Mouse (Mus musculus) limb, embryonic 15.5 days (tissue): ENCODE data around the gene Itga5. TPM values are rescaled to one million over a fixed set of nuclear protein-coding genes. Genes with fewer than 3 reads are reported as not detected.

ENCODE experiments used
- ATAC-seq: fragments of 200-750 bp; cut with Nextera tagmentation; 2 replicates; pipeline ENCODE4 v1.8.0; 2017; ENCODE audit warnings: low read depth, moderate TSS enrichment; ENCODE audit not compliant: insufficient number of reproducible peaks, low FRiP score, low TSS enrichment
- H3K27ac ChIP-seq: fragments of 300-500 bp; sonication (generic); 2 replicates; pipeline ENCODE4 v1.5.1; 2015; ENCODE audit warnings: moderate library complexity, mild to moderate bottlenecking, inconsistent platforms
- H3K27me3 ChIP-seq: fragments of 300-500 bp; sonication (generic); 2 replicates; pipeline ENCODE4 v1.6.1; 2015; ENCODE audit warnings: inconsistent platforms
- H3K36me3 ChIP-seq: fragments of 300-500 bp; sonication (generic); 2 replicates; pipeline ENCODE4 v1.6.1; 2015; ENCODE audit warnings: inconsistent platforms
- H3K4me1 ChIP-seq: fragments of 300-500 bp; sonication (generic); 2 replicates; pipeline ENCODE4 v1.6.1; 2015; ENCODE audit warnings: inconsistent platforms
- H3K4me2 ChIP-seq: fragments of 300-500 bp; sonication (generic); 2 replicates; pipeline ENCODE4 v1.6.1; 2015; ENCODE audit warnings: mild to moderate bottlenecking, inconsistent platforms
- H3K4me3 ChIP-seq: fragments of 300-500 bp; sonication (generic); 2 replicates; pipeline ENCODE4 v1.5.1; 2015; ENCODE audit warnings: mild to moderate bottlenecking, inconsistent platforms
- H3K9ac ChIP-seq: fragments of 300-500 bp; sonication (generic); 2 replicates; pipeline ENCODE4 v1.6.1; 2015; ENCODE audit warnings: inconsistent platforms
- H3K9me3 ChIP-seq: fragments of 300-500 bp; sonication (generic); 2 replicates; pipeline ENCODE4 v1.6.1; 2016; ENCODE audit warnings: inconsistent platforms
- WGBS: fragments of 180-500 bp; shearing (Covaris S2); methylation state at CpG from one replicate; pipeline ENCODE4 v1.1.7; 2015; 5-methylcytosine and 5-hydroxymethylcytosine counted together
- polyA plus RNA-seq: library from polyadenylated mRNA; unstranded; fragments of >200 nt; fragmentation: Nextera tagmentation; extraction: Ambion mirVana; gene quantifications from 2 replicates; pipeline ENCODE4 v1.2.1, GENCODE M21; 2015

Gene Itga5
- polyA plus RNA-seq, 1 experiment from 2014 or later = 62.0 TPM

DNA sequence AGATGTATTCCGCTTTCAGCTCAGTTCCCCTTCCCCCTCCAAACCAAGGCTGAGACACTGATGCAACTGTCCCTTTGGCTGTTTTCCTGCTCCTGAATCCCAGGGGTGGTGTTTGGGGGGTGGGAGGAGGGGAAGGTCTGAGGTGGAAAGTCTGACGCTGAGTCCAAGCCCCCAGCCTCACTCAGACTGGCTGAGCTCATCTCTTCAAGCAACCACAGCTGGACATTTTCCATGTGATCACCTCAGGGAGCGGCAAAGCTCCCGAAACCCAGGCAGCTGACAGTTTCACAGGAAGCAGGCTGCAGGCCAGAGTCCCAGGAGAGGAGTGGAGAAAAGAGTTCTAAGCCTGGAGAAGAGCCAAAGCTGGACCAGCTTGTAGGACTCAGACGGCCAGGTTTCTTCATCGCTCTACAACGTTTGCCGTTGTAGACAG lies 10.3 kb upstream of the Itga5 start:
- peak overlapping the region; percentile 75 for H3K27ac ChIP-seq
- WGBS = 38% methylated on average over 8 of the region's 8 CpGs
- peaks cover 27% of the 10 kb centered on the region for H3K4me1 ChIP-seq
- H3K27me3 ChIP-seq = no peaks in the 10 kb centered on the region
- ATAC-seq = peak; percentile 55
- H3K9me3 ChIP-seq = no peaks in the 10 kb centered on the region
- H3K36me3 ChIP-seq = no peaks in the 10 kb centered on the region
- H3K4me2 ChIP-seq = no peak overlapping the region
- H3K4me3 ChIP-seq = no peak overlapping the region
- H3K9ac ChIP-seq = no peak overlapping the region

DNA sequence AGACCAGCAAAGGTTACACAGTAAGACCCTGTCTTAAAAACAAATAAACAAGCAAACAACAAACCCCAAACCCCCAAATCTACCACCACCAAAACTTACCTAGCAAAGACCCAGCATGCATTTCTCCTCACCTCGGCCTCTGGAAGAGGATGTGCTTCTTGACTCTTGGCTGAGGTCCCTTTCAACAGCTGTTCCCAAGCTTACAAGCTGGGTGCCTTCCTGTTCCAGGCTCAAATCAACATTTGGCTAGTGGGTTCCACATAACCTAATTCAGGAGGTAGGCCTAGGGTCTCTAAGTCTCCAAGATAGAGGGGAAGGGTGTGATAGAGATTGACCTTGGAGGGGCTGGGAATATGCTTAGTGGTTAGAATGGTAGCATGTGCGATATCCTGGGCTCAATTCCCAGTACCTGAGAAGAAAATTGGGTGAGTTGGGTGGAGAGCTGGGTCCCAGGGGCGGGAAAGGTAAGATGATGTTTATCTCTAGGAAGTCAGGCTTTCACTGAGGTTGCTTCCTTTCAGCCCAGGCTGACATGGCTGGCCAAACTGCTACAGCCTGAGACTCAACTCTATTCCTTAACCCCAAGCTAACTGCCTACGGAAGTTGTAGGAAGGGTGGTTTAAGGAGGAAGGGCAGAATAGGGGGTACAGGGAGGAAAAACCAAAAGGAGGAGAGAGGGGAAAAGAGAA lies 8.7 kb upstream of the Itga5 start:
- Histone ChIP-seq H3K4me2 (no peak overlapping the region), H3K9me3 (no peaks in the 10 kb centered on the region), H3K4me1 (peaks cover 37% of the 10 kb centered on the region), H3K27ac (no peak overlapping the region), H3K4me3 (no peak overlapping the region), H3K36me3 (no peaks in the 10 kb centered on the region), H3K27me3 (no peaks in the 10 kb centered on the region), H3K9ac (no peak overlapping the region)
- WGBS = 84% methylated on average over 4 of the region's 4 CpGs
- no peak for ATAC-seq

DNA sequence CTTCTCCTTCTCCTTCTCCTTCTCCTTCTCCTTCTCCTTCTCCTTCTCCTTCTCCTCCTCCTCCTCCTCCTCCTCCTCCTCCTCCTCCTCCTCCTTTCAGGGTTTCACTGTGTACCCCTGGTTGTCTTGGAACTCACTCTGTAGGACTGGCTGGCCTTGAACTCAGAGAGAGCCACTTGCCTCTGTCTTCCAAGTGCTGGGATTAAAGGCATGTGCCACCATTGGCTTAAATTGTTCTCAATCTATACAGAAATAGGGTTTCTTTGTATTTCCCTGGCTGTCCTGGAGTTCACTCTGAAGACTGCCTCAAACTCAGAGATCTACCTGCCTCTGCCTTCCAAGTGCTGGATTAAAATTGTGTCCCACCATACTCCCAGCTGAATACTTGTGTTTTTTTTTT lies 5.9 kb upstream of the Itga5 start:
- Histone ChIP-seq H3K27me3 (no peaks in the 10 kb centered on the region), H3K4me2 (no peak overlapping the region), H3K4me3 (no peak overlapping the region), H3K4me1 (peaks cover 31% of the 10 kb centered on the region), H3K36me3 (no peaks in the 10 kb centered on the region), H3K9ac (no peak overlapping the region), H3K9me3 (no peaks in the 10 kb centered on the region), H3K27ac (no peak overlapping the region)
- no peak for ATAC-seq

DNA sequence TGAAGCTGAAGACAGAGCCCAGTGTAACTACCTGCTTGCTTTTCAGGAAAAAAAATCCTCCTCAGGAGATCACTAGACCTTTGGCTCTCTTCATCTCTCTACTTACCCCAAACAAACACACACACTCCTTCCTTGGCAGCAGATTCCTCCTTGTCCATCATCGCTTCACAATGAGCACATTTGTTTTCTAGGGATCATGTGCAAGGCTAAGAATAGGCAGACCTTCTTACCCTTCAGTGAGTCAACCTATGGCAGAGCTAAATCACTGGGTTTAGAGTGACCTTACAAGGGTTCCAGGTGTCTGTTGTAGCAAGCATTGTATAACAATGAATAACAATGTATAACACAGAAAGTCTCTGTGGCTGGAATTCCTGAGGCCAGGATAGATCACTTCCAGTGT lies 5.2 kb upstream of the Itga5 start:
- H3K36me3 ChIP-seq = no peaks in the 10 kb centered on the region
- H3K27ac ChIP-seq = peak overlapping the region; percentile 69; the same call in 1 of the 2 replicates
- no peak overlapping the region for H3K9ac ChIP-seq
- peaks cover 31% of the 10 kb centered on the region for H3K4me1 ChIP-seq
- H3K27me3 ChIP-seq = no peaks in the 10 kb centered on the region
- ATAC-seq = no peak
- WGBS = 88% methylated on average over 1 of the region's 1 CpGs
- no peak overlapping the region for H3K4me3 ChIP-seq
- no peaks in the 10 kb centered on the region for H3K9me3 ChIP-seq
- no peak overlapping the region for H3K4me2 ChIP-seq

DNA sequence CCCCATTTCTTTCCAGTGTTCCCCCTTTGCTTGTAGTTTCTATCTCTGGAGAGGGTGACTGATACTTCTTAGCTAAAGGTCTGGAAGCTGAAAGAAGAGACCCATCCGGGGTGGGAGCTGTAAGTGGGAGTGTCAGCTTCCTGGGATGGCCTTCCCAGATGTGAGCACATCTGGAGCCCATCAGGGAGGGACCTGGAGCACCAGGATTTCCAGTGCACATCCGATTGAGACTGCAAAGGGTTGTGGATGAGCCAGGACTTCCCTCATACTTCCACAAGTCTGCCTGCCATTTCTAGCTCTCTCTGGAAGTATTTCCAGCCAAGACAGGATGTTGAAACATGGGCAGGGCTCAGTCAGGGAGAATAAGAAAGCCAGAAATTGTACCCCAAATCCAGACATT lies 4.6 kb upstream of the Itga5 start:
- ATAC-seq = no peak
- H3K4me1 ChIP-seq = peaks cover 27% of the 10 kb centered on the region
- H3K9me3 ChIP-seq = no peaks in the 10 kb centered on the region
- H3K4me2 ChIP-seq = no peak overlapping the region
- peak overlapping the region; percentile 69 for H3K27ac ChIP-seq
- no peaks in the 10 kb centered on the region for H3K36me3 ChIP-seq
- no peaks in the 10 kb centered on the region for H3K27me3 ChIP-seq
- H3K9ac ChIP-seq = no peak overlapping the region
- WGBS = 10% methylated on average over 2 of the region's 2 CpGs
- no peak overlapping the region for H3K4me3 ChIP-seq

DNA sequence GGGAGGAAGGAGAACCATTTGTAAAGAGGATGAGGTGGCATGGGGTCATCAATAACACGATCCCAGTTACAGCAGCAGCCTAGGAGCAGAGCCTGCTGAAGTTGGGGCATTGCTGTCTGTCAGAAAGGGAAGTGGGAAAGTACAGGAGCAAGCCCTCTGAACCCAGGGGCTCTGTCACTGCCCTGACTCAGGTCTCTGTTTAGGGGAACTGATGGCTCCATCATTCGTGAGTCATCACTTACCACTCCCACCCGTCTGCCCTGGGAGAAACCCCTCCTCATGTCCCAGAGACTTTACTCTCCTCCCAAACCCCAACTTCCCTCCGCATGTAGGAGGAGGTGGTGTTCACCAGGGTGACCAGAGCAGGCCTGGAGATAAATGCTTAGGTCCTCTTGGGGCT lies 3.9 kb upstream of the Itga5 start:
- Histone ChIP-seq H3K9me3 (no peaks in the 10 kb centered on the region), H3K27ac (0 out of 2 replicates have a peak overlapping the region, but pooled peaks have one; percentile 69), H3K4me2 (no peak overlapping the region), H3K36me3 (no peaks in the 10 kb centered on the region), H3K9ac (no peak overlapping the region), H3K27me3 (no peaks in the 10 kb centered on the region), H3K4me3 (no peak overlapping the region), H3K4me1 (peaks cover 27% of the 10 kb centered on the region)
- no peak for ATAC-seq
- 33% methylated on average over 4 of the region's 4 CpGs for WGBS

DNA sequence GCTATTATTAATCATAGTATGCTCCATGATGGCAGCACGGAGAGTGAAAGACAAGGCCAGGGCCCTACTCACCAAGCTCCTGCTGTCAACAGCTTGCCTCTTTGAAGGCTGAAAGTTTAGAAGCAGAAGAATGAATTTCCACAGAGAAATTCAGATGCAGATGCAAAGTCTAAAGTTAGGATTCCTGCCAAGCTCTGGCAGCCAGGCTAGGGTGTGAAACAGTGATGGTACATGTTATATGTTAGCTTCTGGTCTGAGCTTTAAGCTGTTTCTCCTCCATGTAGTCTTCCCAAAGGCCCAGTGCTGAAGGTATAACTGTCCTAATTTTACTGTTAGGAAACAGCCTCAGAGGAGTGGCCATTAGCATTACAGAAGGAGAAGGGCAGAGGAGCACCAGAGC lies 2.6 kb upstream of the Itga5 start:
- H3K4me2 ChIP-seq = no peak overlapping the region
- no peak overlapping the region for H3K27ac ChIP-seq
- no peak overlapping the region for H3K9ac ChIP-seq
- H3K27me3 ChIP-seq = no peaks in the 10 kb centered on the region
- ATAC-seq = no peak
- peaks cover 40% of the 10 kb centered on the region for H3K4me1 ChIP-seq
- 62% methylated on average over 1 of the region's 1 CpGs for whole genome bisulfite sequencing
- no peaks in the 10 kb centered on the region for H3K9me3 ChIP-seq
- H3K4me3 ChIP-seq = no peak overlapping the region
- no peaks in the 10 kb centered on the region for H3K36me3 ChIP-seq

DNA sequence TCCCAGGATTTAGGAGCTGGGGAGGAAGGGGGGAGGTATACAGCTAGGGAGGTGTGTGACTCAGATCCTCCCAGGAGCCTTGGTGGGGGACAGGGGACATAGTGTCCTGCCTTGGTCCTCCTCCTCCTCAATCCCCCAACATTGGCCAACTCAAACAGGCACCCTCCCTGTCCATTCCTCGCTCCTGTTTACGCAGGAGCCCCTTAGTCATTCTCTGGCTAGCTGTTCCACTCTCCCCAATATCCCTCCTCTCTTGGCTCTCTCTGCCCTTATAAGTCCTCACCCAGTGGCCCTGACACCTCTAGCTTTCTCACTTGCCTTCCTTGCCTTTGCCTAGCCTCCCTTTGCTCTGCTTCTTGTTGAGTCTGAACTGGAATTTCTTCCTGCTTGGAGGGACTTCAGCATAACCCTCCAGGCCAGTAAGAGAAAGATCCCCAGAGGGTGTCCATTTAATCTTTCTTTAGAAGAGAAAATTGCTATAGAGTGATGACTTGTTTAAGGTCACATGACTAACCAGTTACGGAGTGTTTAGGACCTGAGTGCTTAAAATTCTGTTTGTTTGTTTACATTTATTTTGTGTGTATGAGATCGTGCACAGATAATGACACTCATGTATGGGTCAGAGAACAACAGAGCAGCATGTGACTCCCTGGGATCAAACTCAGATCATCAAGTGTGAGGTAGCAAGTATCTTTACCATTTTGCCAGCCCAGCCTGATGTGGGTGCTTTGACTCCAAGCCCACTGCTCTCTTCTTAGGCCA lies 1.8 kb upstream of the Itga5 start:
- Histone ChIP-seq H3K4me1 (peaks cover 45% of the 10 kb centered on the region), H3K27me3 (no peaks in the 10 kb centered on the region), H3K27ac (no peak overlapping the region; the same call in 1 of the 2 replicates), H3K9me3 (no peaks in the 10 kb centered on the region), H3K9ac (no peak overlapping the region), H3K4me3 (no peak overlapping the region), H3K36me3 (no peaks in the 10 kb centered on the region), H3K4me2 (no peak overlapping the region)
- ATAC-seq = no peak
- 66% methylated on average over 4 of the region's 4 CpGs for WGBS

DNA sequence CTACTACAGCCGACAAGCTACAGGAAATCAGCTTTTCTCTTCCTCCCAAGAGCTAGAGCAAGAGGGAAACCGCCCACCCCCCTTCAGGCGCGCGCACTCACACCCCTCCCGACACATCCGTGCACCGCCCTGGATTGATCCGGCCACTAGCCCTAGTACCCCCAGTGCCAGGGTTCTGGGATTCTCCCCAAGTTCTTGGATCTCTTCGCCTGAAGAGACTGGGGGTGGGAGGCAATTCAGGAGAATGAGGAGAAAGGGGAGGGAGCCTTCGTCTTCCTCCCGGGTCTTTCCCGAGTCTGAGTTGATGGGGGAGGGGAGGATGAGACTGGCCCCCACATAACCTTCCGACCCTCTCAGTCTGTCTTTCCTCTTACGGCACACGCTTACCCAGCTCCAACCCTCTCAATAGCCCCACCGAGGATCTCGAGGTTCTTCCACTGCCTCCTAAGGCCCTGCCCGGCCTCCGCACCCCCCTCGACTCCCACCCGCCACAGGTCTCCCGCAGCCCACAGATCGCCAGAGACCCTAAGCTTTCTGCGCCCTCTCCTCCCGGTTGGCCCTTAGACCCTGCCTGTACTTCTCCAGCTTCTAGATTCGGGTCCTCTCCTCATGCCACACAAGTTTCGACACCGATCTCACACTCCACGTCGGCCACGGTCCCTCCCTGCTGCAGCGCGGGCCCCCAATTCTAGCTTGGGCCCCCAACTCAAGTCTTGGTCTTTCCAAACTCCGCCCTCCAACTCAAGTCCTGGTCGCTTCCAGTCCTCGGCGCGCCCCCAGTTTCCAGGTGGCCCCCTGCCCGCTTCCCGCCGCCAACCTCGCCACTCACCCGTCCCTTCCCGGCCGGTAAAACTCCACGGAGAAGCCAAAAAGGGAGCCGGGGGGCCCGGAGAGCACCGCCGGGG lies 840 bp downstream of the Itga5 start:
- H3K4me3 ChIP-seq = peak overlapping the region; percentile 96
- H3K9ac ChIP-seq = peak overlapping the region; percentile 97
- WGBS = under 1% methylated on average over 51 of the region's 51 CpGs
- H3K27ac ChIP-seq = peak overlapping the region; percentile 95
- ATAC-seq = peak; percentile 25; the same call in 1 of the 2 replicates
- H3K4me2 ChIP-seq = peak overlapping the region; percentile 56
- no peaks in the 10 kb centered on the region for H3K9me3 ChIP-seq
- H3K4me1 ChIP-seq = peaks cover 34% of the 10 kb centered on the region
- no peaks in the 10 kb centered on the region for H3K36me3 ChIP-seq
- H3K27me3 ChIP-seq = no peaks in the 10 kb centered on the region

DNA sequence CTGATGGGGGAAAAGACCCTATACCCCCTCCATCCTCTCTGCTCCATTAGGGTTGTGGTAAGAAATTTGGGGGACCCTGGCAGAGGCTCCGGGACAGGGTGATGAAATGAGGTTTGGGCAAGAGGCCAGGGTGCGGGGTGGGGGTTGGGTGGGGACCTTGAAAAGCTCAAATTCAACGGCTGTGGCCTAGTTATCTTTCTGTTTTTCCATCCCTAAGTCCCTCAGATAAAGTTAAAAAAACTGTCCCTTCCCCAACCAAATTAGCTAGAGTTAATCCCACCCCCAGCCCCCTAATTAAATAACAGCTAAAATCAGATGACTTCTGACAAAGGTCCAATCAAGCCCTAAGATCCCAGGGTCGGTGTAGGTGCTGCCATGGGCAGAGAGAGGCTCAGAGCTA lies 1.8 kb downstream of the Itga5 start:
- Histone ChIP-seq H3K9ac (peak overlapping the region; percentile 97; the same call in 1 of the 2 replicates), H3K4me3 (peak overlapping the region; percentile 96), H3K4me1 (peaks cover 41% of the 10 kb centered on the region), H3K36me3 (no peaks in the 10 kb centered on the region), H3K27ac (0 out of 2 replicates have a peak overlapping the region, but pooled peaks have one; percentile 95), H3K4me2 (peak overlapping the region; percentile 56), H3K27me3 (no peaks in the 10 kb centered on the region), H3K9me3 (no peaks in the 10 kb centered on the region)
- no peak for ATAC-seq
- 33% methylated on average over 4 of the region's 4 CpGs for WGBS

DNA sequence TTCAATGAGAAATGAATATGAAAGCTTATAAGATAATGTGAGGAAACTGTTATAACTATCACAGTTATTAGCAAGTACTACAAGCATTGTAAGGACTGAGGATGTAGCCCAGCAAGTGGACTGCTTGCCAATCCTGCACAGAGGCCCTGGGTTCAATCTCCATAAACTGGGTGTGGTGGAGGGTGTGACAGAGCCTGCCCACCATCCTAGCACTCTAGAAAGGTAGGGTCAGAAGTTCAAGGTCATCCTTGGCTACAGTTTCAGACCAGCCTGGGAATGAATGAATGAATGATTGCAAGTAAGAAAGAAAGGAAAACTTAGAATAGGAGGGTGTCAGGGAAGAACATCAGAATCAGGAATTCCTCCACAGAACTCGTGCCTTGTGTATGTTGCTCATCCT lies 2.8 kb downstream of the Itga5 start:
- Histone ChIP-seq H3K36me3 (no peaks in the 10 kb centered on the region), H3K4me2 (no peak overlapping the region), H3K9ac (no peak overlapping the region), H3K27me3 (no peaks in the 10 kb centered on the region), H3K4me3 (no peak overlapping the region), H3K9me3 (no peaks in the 10 kb centered on the region), H3K27ac (no peak overlapping the region), H3K4me1 (peaks cover 50% of the 10 kb centered on the region)
- no peak for ATAC-seq
- 80% methylated on average over 1 of the region's 1 CpGs for WGBS
